Comparison of ENCODE assay signal across 14 mouse cellular contexts in the genomic region with DNA sequence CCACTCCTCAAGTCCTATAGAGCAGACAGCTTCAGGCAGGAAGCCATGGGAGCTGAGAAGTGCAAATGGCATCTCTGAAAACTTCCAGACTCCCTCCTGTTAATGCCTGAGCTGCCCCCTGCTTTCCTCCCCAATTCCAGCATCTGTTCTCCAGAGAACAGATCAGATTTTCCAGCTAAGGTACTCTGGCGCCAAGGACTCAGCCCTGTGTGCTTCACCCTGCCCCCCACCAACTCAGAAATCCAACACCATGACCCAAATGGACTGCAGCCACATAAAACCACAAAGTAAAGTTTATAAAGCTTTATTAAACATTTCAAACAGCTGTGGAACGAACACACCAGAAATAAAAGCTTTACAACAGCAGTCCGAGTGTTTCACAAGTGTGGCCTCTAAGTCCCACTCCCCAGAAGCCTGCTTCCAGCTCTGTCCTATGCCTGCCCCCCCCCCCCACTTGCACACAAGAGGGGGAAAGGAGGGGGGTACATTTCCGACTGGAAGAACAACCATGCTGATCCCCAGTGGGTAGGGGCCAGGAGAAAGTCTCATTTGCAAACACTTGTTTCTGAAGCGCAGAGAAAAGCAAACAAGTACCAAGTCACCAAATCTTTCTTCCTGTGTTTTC. TPM values are rescaled to one million over a fixed set of nuclear protein-coding genes. Genes with fewer than 3 reads are reported as not detected.
DNase-seq lines count a peak whose midpoint lies in the region; ATAC-seq lines count a peak whose summit lies in the region.
"Had no signal": no experiment of that assay in that cellular context is flagged by ENCODE, and none has a peak within 500 bp of the region (broad histone marks: within the 10 kb centered on the region; RNA-seq: fewer than 3 reads in every experiment).

No protein-coding gene starts in this region.

- peaks cover 29% of the 10 kb centered on the region for H3K9me3 ChIP-seq in kidney, embryonic 14.5 days (ENCODE audit: control insufficient read depth, low read length)
- peaks cover 35% of the 10 kb centered on the region for H3K9me3 ChIP-seq in embryonic facial prominence, embryonic 13.5 days
- H3K9me3 ChIP-seq in limb, embryonic 10.5 days (replicated peaks) = peaks cover 26% of the 10 kb centered on the region

- H3K27me3 ChIP-seq in kidney, embryonic 14.5 days (ENCODE audit: control insufficient read depth, insufficient read depth, low read length) = no peaks in the 10 kb centered on the region
- H3K27me3 ChIP-seq in embryonic facial prominence, embryonic 13.5 days = no peaks in the 10 kb centered on the region
- H3K27me3 ChIP-seq in limb, embryonic 10.5 days (ENCODE audit: low read depth, poor library complexity, severe bottlenecking) = no peaks in the 10 kb centered on the region

- no peak for DNase-seq in kidney, adult 18-20 months
- DNase-seq in limb, embryonic 10.5 days (ENCODE audit: low spot score) = peak; percentile 38
- peak; percentile 45 for DNase-seq in lung, postnatal 25 days (ENCODE audit: low spot score)
- DNase-seq in layer of hippocampus, adult 18-20 months (ENCODE audit: low spot score in 2 of 2) = no peak
- no peak for DNase-seq in adrenal gland, adult 8-10 months
- no peak for DNase-seq in urinary bladder, adult 2 months (ENCODE audit: low spot score)
- DNase-seq: cerebellum, adult 2 months; heart, adult 2 months; kidney, adult 2 months; right cerebral cortex, postnatal 4 days had no signal

- H3K4me1 ChIP-seq in kidney, embryonic 14.5 days (ENCODE audit: control insufficient read depth, insufficient read depth, low read length) = 0 out of 2 replicates have a peak, but pooled peaks cover 11% of the 10 kb centered on the region
- H3K4me1 ChIP-seq in embryonic facial prominence, embryonic 13.5 days = peaks cover 64% of the 10 kb centered on the region
- H3K4me1 ChIP-seq in limb, embryonic 10.5 days = peaks cover 75% of the 10 kb centered on the region

- ATAC-seq in kidney, embryonic 14.5 days (ENCODE audit: low FRiP score, low TSS enrichment) = no peak
- ATAC-seq in embryonic facial prominence, embryonic 13.5 days (ENCODE audit: insufficient number of reproducible peaks, insufficient read depth, low FRiP score, low TSS enrichment, low read depth) = 0 out of 2 replicates have a peak, but pooled peaks have one; percentile 33

- peaks cover 13% of the 10 kb centered on the region; the same call in 1 of the 2 replicates for H3K36me3 ChIP-seq in kidney, embryonic 14.5 days (ENCODE audit: control insufficient read depth, insufficient read depth, low read length)
- peaks cover 52% of the 10 kb centered on the region for H3K36me3 ChIP-seq in embryonic facial prominence, embryonic 13.5 days
- peaks cover 55% of the 10 kb centered on the region for H3K36me3 ChIP-seq in limb, embryonic 10.5 days

- peak overlapping the region; percentile 42; the same call in 1 of the 2 replicates for H3K27ac ChIP-seq in kidney, embryonic 14.5 days (ENCODE audit: low read depth, low read length)
- peak overlapping the region; percentile 83 for H3K27ac ChIP-seq in embryonic facial prominence, embryonic 13.5 days
- H3K27ac ChIP-seq in limb, embryonic 10.5 days = peak overlapping the region; percentile 81
- H3K27ac ChIP-seq: heart, adult 2 months had no signal

- no peak overlapping the region for H3K9ac ChIP-seq in kidney, embryonic 14.5 days (ENCODE audit: low read depth, low read length)
- no peak overlapping the region for H3K9ac ChIP-seq in embryonic facial prominence, embryonic 13.5 days

- 53% methylated on average over 5 of the region's 5 CpGs for WGBS in kidney, embryonic 14.5 days
- WGBS in embryonic facial prominence, embryonic 13.5 days = 34% methylated on average over 5 of the region's 5 CpGs
- WGBS in limb, embryonic 10.5 days = 50% methylated on average over 5 of the region's 5 CpGs

- H3K4me2 ChIP-seq in kidney, embryonic 14.5 days (replicated peaks; ENCODE audit: low read depth, low read length) = no peak overlapping the region
- H3K4me2 ChIP-seq in embryonic facial prominence, embryonic 13.5 days = peak overlapping the region; percentile 14; the same call in 1 of the 2 replicates

- no peak overlapping the region for H3K4me3 ChIP-seq in kidney, embryonic 14.5 days (ENCODE audit: low read length)
- no peak overlapping the region for H3K4me3 ChIP-seq in embryonic facial prominence, embryonic 13.5 days
- 0 out of 2 replicates have a peak overlapping the region, but pooled peaks have one; percentile 4 for H3K4me3 ChIP-seq in limb, embryonic 10.5 days
- H3K4me3 ChIP-seq: heart, adult 2 months; megakaryocyte, embryonic 14.5 days had no signal

RNA-seq across cellular contexts. Expression of gene Nnat, which starts 3.7 kb away (rescaled TPM):
- 248 and 307 TPM in 2 replicates for polyA plus RNA-seq in kidney, embryonic 14.5 days (2014; fragmentation: Nextera tagmentation; extraction: Ambion mirVana)
- 732 and 923 TPM in 2 replicates for polyA plus RNA-seq in embryonic facial prominence, embryonic 13.5 days (2015; fragmentation: Nextera tagmentation; extraction: Ambion mirVana)
- 2,112 and 2,427 TPM in 2 replicates for polyA plus RNA-seq in limb, embryonic 10.5 days (2016; fragmentation: Nextera tagmentation; extraction: Ambion mirVana)
- 100 to 1,000 TPM; 481 to 624 TPM for total RNA-seq in layer of hippocampus, adult 18-20 months (2021)
- total RNA-seq in adrenal gland, adult 8-10 months (2022) = 100 to 1,000 TPM in 2 of 4 experiments, 10 to 100 TPM in 2; 42.5 to 190 (median 123) TPM
- 7.4 and 28.8 TPM in 2 replicates for polyA plus RNA-seq in urinary bladder, adult 2 months (2012; rRNA removed)
- total RNA-seq: hematopoietic stem cell, adult 5-6 weeks had no signal

RNA-seq across cellular contexts. Expression of gene Blcap, which starts 14.9 kb away (rescaled TPM):
- 48.7 and 49.5 TPM in 2 replicates for polyA plus RNA-seq in kidney, embryonic 14.5 days (2014; fragmentation: Nextera tagmentation; extraction: Ambion mirVana)
- 66.7 and 68.7 TPM in 2 replicates for polyA plus RNA-seq in embryonic facial prominence, embryonic 13.5 days (2015; fragmentation: Nextera tagmentation; extraction: Ambion mirVana)
- polyA plus RNA-seq in limb, embryonic 10.5 days (2016; fragmentation: Nextera tagmentation; extraction: Ambion mirVana) = 58.0 and 66.9 TPM in 2 replicates
- total RNA-seq in layer of hippocampus, adult 18-20 months (2021) = 100 to 1,000 TPM; 120 to 136 TPM
- 10 to 100 TPM; 81.0 to 96.7 (median 91.6) TPM for total RNA-seq in adrenal gland, adult 8-10 months (2022)
- polyA plus RNA-seq in urinary bladder, adult 2 months (2012; rRNA removed) = 58.7 and 61.9 TPM in 2 replicates

Comparison
In these comparisons a context has a peak if more than half of its experiments do, and no peak if none do; other contexts are left out.
1. DNase-seq: peak in limb, embryonic 10.5 days (single experiment) and lung, postnatal 25 days (single experiment); none in kidney, adult 18-20 months (single experiment), layer of hippocampus, adult 18-20 months (0 of 2), adrenal gland, adult 8-10 months (single experiment) and urinary bladder, adult 2 months (single experiment).
2. Peak in every context shown above with its lines, with median percentiles within 50 percentile points of each other: H3K27ac ChIP-seq.